Mouse (Mus musculus) naive thymus-derived CD4-positive, alpha-beta T cell, adult 2 months (primary cell): Measurements from ENCODE around the gene Cbr4.

ENCODE experiments used
- DNase-seq: peaks from one replicate; pipeline ENCODE4 v3.0.0-alpha.2; 2011; ENCODE audit warnings: low read depth

The Cbr4 gene

DNA sequence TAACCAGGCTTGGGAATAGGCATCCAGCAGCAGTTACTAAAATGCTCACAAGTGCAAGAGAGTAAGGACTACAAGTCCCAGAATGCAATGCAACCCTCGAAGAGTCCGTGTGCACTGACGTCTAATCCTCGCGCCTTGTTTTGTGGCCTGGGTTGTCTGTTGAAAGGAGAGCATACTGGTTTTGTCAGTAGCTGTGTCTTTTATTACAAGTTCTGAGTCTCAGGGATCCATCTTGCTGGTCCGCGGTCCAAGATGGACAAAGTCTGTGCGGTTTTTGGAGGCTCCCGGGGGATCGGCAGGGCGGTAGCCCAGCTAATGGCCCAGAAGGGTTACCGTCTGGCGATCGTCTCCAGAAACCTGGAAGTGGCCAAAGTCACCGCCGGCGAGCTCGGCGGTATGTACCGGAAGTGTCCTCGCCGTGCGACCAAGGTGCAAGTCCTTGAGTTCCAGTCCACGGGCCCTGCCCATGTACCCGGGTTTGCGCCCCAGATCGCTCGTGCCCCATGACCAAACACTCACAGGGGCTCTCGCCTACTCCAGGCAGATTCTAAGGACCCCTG lies at the start of gene Cbr4:
TSS of gene Cbr4 (plus strand) at position 138 of the 560 bp plus-strand sequence.
- DNase-seq = peak; percentile 93

DNA sequence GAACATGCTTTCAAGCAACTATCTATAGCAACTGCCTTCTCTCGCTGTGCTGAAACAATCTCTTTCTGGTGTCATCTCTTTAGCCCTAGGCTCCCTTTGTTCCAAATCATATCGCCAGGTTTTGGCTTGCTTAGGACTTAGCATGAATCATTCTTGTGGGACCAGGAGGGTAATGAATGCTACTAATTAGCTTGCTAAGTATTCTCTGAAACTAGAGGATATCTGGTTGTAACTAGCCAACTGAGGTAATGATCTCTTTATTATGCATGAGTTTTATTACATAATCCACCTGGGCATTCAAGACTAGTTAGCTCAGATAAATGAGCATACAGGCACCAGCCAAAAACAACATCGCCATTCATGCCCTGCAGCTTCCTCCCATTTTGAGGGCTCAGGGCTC lies 44.5 kb upstream of the Cbr4 start:
- DNase-seq = no peak

DNA sequence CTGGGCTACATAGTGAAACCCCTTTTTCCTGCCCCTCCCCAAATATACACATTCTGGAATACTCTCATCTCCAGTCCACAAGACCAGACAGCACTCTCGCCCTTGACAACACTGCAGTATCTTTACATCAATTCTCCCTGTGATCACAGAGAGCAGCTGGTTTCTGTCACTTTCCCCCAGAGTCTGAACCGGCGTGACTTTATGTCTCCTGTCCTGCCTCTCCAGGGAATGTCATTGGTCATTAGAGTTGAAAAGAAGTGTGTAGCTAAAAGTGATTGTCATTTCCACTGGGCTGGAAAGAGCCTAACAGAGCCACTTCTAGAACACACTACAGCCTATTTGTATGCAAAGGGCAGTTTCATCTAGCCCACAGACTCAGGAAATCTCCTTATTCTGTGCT lies 43.2 kb upstream of the Cbr4 start:
- DNase-seq = no peak

DNA sequence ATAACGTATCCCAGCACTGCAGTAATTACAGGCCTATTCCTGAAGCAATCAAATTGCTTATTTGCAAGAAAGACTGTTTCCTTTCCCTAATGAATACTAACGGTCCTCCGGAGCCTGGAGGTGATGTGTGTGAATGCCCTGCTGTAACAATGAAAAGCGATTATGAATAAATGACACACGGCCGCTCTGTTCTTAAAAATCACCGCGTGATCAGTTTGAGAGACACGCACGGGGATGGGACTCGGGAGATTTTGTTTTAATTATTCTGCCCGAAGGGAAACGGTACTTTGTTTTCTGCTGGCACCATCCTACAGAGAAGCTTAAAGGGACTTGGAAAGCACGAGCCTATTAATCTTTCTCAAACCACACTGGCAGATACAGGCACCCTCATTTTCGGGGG lies 41.2 kb upstream of the Cbr4 start:
- no peak for DNase-seq

DNA sequence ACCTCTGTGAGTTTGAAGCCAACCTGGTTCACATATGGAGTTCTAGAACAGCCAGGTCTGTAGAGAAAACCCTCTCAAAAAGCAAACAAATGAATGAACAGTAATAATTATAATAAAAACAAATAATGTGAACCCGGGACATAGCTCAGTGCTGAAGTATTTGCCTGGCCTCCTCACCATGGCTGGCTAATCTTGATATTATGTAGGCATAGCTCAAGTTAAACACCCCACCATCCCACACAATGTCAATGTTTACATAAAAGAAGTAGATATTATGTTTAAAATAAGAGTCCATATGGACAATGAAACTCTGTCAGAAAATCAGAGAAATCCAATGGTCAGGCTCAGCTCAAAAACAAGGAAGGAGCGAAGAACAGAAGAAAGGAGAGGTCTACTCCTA lies 39.4 kb upstream of the Cbr4 start:
- DNase-seq = no peak

DNA sequence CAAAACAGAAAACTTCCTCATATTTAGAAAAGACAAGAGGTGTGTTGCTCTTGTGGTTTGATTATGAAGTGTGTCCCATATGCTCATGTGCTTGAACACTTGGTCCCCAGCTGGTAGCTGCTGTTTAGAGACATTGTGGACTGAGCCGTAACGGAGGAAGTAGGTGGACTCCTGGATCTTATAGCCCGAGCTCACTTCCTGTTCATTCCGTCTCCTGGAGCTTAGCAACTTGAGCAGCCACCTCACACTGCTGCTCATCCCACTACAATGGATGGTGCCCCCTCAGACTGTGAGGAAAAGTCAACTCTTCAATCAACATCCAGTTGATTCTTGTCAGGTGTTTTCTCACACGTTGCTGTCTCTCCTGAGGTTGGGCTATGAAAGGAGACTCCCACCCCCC lies 38.7 kb upstream of the Cbr4 start:
- peak; percentile 65 for DNase-seq

DNA sequence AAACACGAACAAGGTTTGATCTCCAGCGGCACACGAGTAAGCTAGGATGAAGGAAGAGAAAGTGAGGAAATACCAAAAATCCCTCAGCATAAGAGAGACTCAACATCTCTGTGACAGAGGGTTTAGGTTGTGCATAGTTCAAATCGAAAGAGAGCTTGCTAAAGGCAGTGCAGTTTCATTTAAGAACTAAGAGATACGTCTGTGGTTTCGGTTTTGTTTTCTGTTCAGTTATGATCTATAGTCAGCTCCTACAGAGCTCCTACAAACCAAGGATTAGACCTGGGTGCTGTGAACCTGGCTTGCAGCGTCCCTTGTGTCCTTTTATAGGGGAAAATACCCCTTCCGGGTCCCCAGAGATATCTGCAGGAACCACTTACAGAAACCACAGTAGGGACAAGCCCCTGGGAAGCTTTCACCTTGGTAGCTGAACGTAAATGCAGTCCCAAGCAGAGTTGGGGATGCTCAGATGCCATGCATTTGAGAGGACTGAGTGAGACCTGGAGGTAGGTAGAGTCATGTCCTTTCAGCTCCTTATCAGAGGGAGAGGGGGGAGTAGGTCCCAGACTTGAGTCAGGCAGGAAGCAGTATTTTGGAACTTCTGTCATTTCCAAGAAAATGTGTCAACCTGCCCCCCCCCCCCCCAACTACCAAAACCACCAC lies 36.5 kb upstream of the Cbr4 start:
- DNase-seq = peak; percentile 82

DNA sequence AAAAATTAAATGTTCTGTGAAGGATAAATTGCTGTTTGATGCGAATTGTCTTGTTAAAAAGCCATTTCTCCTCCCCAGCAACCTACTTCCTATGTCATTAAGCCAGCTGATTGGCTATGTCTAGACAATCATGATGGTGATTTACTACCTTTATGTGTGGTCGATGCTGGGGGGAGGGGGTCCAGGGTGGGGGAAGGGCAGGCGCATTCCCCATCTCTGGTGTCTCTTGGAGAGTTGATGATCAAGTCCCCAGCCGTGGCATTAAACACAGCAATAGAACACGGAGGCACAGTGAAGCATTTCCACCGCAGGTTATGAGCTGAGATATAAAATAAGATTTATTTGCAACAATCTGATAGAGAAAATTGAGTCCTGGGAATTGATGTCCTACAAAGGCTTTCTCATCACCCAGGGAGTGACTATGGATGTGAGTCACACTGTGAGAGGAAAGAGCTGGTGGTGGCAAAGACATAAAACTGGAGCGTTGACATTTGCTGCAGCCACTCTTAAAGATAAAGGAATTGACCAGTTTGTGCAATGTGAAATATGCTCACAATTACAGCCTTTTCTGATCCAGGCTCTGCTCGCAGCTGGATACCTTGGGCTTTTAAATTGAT lies 35.7 kb upstream of the Cbr4 start:
- no peak for DNase-seq

DNA sequence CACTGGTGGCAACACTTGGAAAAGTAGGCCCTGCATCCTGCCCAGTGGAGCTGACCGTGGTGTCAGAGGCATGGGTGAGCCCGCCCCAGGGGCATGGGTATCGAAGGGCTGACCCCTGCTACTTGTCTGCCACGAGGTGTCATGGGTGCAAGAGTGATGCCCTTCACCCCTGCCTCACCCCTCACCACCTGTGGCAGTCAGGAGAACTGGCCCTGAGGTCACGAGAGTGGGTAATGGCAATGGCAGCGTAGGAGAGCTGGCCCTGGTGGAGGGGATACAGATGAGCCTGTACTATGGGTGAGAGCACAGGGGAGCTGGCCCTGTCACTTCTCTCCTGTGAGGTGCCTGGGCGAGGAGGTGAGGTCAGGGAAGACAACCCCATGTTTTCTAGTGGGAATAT lies 27.8 kb upstream of the Cbr4 start:
- DNase-seq = no peak

DNA sequence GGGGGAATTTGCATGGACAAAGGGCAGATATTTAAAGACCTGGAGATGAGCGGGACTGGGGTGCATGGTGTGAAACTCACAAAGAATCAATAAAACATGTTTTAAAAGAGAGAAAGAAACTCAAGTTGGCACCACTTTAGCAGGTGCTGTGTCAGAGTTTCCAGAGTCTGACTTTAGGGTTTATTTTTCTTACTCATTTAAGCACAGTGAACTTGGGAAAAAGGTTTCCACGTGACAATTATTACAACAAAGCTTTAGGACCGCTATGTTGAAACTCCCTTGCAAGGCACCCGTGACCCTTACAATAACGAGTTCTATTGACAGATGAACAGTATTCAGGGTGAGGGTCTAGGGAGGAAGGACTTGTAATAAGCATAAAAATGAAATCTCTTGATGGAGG lies 25.3 kb upstream of the Cbr4 start:
- DNase-seq = no peak

DNA sequence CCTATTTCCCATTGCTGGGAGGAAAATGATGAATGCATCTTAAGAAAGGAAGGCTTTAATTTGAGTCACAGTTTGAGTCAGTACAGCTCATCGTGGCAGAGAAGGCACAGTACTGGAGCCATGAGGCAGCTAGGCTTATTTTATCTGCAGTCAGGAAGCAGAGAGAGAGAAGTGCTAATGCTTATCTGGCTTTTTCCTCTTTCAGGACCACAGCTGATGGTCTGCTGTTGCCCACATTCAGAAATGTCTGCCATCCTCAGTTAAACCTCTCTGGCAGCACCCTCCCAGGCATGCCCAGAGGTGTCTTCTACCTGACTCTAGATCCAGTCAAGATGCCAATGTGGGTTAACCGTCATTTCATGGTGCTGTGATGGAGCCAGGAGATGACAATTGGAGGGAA lies 23.1 kb upstream of the Cbr4 start:
- DNase-seq = no peak

DNA sequence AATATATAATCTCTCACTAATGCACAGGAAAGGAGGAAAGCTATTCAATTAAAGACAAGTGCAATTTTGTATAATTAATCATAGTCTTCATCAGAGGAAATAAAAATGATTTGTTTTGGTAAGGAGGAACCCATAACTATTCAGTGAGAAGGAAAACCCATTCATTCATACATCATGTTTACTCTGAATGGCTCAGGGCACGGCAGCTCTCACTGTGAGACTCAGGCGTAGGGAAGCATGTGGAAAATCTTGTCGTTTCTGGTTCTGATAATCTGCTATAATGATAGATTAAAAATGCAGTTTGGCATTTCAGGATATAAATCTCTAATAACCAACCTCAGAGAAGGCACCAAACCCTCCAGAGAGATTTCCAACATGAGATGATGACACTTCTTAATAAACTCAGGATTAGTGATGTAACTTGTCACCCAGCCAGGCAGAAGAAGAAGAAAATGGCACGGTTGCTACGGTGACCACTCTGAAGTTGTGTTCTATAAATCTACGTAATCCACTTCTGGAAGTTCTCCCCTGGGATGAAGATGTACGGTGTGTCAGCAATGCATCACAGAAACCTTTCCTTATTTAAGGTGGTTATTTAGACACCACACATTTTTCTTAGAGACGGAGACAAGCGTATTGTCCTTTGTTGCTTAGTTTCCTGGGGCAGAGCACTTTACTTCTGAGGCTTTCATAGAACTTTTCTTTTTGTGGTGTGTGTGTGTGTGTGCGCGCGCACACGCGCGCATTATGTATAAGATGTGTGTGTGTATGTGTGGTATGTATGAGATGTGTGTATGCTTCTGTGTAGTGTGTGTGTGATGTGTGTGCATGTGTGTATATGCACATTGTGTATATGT lies 20.6 kb upstream of the Cbr4 start:
- no peak for DNase-seq

DNA sequence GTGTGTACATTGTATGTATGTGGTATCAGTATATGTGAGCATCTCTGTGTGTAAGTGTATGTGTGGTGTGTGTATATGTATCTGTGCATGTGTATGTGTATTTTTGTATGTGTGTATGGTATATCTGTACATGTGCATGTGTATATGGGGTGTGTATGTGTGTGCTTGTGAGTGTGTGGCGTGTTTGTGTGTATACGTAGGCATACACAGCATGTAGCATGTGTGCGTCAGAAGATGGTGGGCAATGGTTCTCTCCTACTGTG lies 20.1 kb upstream of the Cbr4 start:
- DNase-seq = no peak

DNA sequence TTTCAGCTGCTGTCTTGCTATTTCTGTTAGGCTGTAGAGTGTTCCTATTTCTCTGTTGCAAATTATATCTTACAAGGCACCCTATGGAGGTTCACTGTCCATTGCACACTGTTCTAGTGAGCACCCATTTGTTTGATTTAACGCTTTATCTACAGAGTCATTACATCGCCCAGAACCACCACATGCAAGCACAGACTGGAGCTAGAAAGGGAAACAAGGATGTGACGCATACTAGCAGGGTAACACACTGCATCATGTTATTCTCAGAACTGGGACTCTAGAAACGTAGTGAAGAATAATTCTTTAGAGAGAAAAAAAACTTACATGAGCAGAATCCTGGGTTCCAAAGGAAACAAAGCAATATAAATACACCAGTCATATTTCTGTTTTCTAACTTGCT lies 17.3 kb upstream of the Cbr4 start:
- DNase-seq = no peak

DNA sequence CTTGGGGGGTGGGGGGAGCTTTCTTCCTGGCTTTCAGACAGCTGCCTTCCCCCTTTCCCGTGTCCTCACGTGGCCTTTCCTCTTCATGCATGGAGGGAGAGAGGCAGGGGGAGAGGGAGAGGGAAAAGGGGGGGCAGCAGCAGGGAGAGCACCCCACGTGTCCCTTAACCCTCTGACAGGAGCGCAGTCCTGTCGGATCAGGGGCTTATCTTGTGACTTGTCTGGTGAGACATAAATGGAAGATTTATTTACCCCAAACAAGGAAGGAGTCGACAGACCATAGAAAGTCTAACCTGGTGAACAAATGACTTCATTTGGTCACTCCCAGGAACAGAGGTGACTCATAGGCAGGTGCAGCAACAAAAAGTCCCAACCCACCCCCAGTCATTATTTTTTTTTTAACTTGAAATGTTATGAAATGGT lies 12.3 kb upstream of the Cbr4 start:
- no peak for DNase-seq

DNA sequence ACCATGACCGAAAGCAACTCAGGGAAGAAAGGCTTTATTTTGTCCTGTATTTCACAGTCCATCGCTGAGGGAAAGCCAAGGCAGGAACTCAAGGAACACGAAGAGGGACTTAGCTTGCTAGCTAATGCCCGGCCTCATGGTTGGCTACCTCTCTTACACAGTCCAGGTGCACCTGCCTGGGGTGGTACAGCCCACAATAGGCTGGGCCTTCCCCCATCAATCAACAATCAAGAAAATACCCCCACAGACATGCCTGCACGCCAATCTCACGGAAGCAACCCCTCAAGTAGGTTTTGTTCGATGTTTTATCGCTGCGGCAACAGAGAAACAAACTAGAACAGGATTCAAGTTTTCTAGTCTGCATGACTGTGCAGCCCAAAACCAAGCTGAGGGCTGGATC lies 11.4 kb upstream of the Cbr4 start:
- no peak for DNase-seq

DNA sequence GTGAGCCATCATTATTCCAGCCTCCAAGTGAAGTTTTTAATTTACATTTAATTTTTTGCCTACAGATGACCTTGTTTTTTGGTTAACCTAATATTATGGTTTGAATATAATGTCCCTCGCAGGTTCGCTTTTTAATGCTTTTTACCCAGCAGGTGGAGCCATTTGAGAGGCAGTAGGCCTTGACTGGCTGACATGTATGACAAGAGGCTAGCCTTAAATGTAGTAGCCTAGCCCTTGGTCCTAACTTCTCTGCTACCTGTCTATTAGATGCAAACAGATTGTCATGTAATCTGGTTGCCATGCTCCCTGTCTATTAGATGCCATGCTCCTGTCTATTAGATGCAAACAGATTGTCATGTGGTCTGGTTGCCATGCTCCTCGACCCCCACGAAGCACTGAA lies 9.4 kb upstream of the Cbr4 start:
- DNase-seq = no peak

DNA sequence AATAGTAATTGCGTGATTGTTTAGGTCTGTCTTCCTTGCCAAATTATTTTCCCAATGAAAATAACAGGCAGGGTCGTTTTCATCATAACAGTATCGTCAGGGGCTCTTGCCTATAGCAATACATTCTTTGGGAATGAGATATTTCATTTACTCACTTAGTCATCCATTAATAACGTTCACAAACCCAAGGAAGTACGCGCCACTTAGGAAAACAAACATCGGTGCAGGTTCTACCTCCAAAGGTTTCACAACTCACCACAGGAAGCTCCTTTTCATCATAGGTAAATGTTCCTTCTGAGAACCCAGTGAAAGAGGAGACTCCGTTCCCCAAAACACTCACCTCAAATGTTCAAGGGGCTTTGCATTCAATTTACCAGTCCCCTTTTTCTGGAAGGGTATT lies 8.7 kb upstream of the Cbr4 start:
- DNase-seq = no peak

DNA sequence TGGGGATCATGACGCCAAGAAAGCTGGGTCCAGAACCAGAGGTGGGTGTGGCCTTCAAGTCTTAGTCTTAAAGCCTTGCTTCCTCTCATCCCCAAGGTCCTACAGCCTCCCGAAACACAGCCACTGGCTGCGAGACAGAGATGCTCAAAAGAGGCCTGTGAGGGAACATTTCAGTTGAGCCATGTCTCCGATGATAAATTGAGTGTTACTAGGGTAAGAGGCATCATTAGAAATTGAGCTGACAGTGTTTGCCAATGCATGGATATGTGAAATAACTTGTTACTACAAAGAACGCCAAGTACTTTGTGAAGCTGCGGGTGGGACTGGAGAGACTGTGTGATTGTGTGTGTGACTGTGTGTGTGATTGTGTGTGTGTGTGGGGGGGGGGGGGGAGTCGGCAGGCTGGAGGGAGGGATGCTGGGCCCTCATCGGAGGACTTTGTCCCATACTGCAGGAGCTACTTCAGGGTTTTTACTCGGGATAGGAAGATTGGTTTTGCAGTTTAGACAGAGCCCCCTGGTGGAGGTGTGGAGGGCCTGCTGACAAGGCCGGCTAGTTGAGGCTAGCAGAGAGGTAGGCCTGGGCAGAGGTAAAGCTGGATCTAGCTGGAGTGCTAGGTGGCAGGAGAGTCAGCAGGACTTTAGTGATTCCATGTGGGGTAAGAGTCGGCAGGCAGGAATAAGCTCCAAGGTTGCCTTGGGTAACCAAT lies 7.9 kb upstream of the Cbr4 start:
- DNase-seq = peak; percentile 70

DNA sequence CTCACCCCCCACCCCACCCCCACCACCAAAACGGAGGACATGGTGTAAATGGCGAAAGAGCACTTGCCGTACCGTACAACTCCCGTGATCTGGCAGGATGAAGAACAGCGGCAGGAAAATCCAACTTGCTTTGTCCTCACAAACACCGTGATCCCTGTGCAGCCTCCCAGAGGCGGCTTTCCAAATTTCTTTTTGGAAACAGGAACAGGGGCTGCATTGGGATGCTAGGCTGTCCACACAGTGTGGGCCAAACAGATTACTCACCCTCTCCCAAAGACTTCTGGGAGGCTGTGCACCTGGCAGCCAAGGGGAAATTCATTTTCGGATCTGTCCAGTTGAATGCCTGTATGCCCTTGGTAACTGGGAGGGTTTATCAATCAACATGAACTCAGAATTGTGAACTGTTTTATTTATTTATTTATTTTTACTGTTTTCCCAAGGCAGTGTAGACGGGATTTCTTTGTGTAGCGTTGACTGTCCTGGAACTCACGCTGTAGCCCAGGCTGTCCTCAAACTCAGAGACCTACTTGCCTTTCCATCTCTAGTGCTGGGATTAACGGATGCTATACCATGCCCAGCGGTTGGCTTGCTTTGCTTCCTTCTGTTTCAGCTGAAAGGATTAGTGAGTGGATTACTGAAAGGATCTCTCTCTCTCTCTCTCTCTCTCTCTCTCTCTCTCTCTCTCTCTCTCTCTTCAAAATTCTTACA lies 7.1 kb upstream of the Cbr4 start:
- DNase-seq = no peak

DNA sequence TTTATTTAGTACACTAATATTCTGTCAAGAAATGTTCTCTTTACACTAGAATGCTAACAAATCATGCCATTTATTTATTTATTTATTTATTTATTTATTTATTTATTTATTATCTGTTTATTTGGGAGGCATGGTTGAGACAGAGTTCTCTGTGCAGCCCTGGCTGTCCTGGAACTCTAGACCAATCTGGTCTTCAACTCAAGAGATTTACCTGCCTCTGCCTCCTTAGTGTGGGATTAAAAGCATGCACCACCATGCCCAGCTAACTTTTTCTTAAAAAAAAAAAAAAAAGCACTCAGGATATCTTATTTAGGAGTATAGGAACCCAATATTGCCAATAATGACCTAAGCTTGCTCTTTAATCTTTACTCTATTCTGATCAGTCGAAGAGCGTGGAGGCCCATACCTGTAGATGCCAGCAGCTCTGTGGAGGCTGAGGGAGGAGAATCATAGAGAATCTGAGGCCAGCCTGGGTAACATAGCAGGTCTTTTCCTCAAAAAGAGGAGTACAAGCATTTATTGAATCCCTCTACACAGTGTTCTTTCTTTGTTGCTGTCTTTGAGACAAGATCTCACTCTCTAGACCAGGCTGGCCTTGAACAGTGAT lies 508 bp upstream of the Cbr4 start:
- no peak for DNase-seq

DNA sequence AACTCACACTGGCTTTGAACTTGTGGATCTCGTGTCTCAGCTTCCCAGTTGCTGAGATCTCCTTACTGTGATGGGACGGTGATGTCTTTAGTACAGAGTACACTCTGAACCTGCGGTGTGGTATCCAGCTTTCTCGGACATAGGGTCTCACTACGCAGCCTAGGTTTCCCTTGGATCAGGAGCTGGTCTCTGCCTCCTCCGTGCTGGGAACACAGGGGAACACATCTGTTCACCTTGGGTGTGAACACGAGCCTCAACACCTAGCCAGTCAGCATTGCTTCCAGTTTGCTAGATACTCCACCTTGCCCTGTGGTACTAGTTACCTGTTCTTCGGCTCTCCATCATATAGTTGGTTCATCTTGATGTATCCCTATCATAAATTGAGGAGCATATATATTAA lies 1.1 kb downstream of the Cbr4 start:
- no peak for DNase-seq
